Mouse (Mus musculus) urinary bladder, postnatal 4 days (tissue): ENCODE measurements around the gene Kifap3.

Experiments used
- DNase-seq, 2 experiments: peaks; one replicate each; pipeline ENCODE4 v3.0.0; 2021 to 2022; ENCODE audit warnings: low spot score in 2 of 2

Kifap3 gene

GRCm38 (mm10) chr1:163964008-163964689 is 184.8 kb downstream of the Kifap3 start:
- no peak for DNase-seq
